Mouse (Mus musculus) adrenal gland, adult 18-20 months (tissue): ENCODE results near the gene Bcl2l14. TPM values are rescaled to one million over a fixed set of nuclear protein-coding genes. Genes with fewer than 3 reads are reported as not detected.

Experiments
- DNase-seq, 2 experiments: peaks; one replicate each; pipeline ENCODE4 v3.0.0; 2021 to 2022; ENCODE audit warnings: low spot score in 2 of 2
- long read RNA-seq, 2 experiments: library from polyadenylated mRNA; stranded (forward); transcript quantifications; one replicate each; pipeline ENCODE4 v2.0.0; 2021
- total RNA-seq, 2 experiments: library from RNA; stranded (reverse); gene quantifications; 1 replicate in 1 of 2; 2 replicates in 1 of 2; pipeline ENCODE4 v1.2.3; 2021

Gene Bcl2l14
- total RNA-seq: not detected
- long read RNA-seq, experiment 1: 0 reads
- long read RNA-seq, experiment 2: 0 reads

GRCm38 (mm10) chr6:134396018-134396417 is at the start of gene Bcl2l14:
TSS of gene Bcl2l14 (plus strand) at chr6:134396318.
- DNase-seq: no peak

- no peak for DNase-seq
These were observed 47.5 kb upstream of the Bcl2l14 start for GRCm38 (mm10) chr6:134348526-134349067.

- DNase-seq: no peak
These were observed 43.2 kb upstream of the Bcl2l14 start for GRCm38 (mm10) chr6:134352881-134353280.

GRCm38 (mm10) chr6:134353751-134354150 is 42.4 kb upstream of the Bcl2l14 start:
- DNase-seq: no peak

GRCm38 (mm10) chr6:134357570-134357969 is 38.5 kb upstream of the Bcl2l14 start:
- no peak for DNase-seq

GRCm38 (mm10) chr6:134360079-134360478 is 36.0 kb upstream of the Bcl2l14 start:
- DNase-seq: no peak

GRCm38 (mm10) chr6:134364644-134365043 is 31.5 kb upstream of the Bcl2l14 start:
- DNase-seq: no peak

GRCm38 (mm10) chr6:134365952-134366351 is 30.2 kb upstream of the Bcl2l14 start:
- DNase-seq: no peak

- no peak for DNase-seq
These were observed 29.5 kb upstream of the Bcl2l14 start for GRCm38 (mm10) chr6:134366366-134367351.

GRCm38 (mm10) chr6:134367366-134368281 is 28.5 kb upstream of the Bcl2l14 start:
- DNase-seq: no peak

- no peak for DNase-seq
These were observed 23.2 kb upstream of the Bcl2l14 start for GRCm38 (mm10) chr6:134372946-134373345.

- no peak for DNase-seq
These were observed 18.9 kb upstream of the Bcl2l14 start for GRCm38 (mm10) chr6:134377201-134377600.

- DNase-seq: no peak
These were observed 18.3 kb upstream of the Bcl2l14 start for GRCm38 (mm10) chr6:134377856-134378255.

- no peak for DNase-seq
These were observed 14.7 kb upstream of the Bcl2l14 start for GRCm38 (mm10) chr6:134381462-134381861.

- DNase-seq: no peak
These were observed 10.2 kb upstream of the Bcl2l14 start for GRCm38 (mm10) chr6:134385931-134386330.

GRCm38 (mm10) chr6:134387396-134387795 is 8.7 kb upstream of the Bcl2l14 start:
- DNase-seq: no peak

- no peak for DNase-seq
These were observed 7.6 kb upstream of the Bcl2l14 start for GRCm38 (mm10) chr6:134388424-134389110.

GRCm38 (mm10) chr6:134389248-134389891 is 6.7 kb upstream of the Bcl2l14 start:
- peak; percentile 82 for DNase-seq

GRCm38 (mm10) chr6:134389917-134390316 is 6.2 kb upstream of the Bcl2l14 start:
- no peak for DNase-seq

- no peak for DNase-seq
These were observed 5.3 kb upstream of the Bcl2l14 start for GRCm38 (mm10) chr6:134390837-134391236.
